Mouse (Mus musculus): ENCODE measurements around the gene Sdk2.
A peak's percentile ranks its signal among the peaks of the same experiment; 100 is the strongest.

Sdk2 gene

DNA sequence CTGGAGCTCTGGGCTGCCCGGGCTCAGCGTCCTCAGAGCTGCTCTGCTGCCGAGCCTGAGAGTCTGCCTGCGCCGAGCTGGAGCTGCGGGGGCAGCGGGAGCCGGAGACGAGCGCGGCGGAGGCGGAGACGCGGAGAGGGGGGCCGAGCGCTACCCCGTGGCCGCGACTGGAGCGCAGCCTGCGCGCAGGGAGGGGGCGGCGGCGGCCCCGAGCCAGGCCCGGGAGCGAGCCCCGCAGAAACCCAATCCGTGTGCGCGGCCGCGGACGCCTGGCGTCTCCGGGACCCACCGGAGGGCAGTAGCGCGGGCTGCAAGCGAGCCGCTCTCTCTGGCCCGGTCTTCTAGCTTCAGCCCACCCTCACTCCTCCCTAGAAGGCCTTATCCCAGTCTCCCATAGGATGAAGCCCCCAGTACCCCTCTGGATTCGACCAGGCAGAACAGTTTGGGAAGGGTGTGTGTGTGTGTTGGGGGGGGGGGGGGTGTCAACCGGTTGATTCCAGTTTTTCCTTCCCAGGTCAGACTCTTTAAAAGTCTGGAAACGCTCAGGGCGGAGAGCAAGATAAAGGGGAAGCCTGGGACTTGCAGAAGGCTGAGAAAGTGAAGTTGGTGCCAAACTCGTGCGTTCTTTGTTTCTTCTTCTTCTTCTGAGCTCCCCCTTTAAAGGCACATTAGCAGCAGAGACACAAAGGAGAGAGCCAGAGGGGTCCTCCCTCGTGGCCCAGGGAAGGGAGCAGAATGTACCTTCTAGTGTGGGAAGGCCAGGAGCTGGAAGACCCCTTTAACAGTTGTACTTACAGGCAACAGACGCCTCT lies at the start of gene Sdk2:
TSS of gene Sdk2 (minus strand) at position 96 of the 812 bp plus-strand sequence.
- DNase-seq: peak; percentile 88

DNA sequence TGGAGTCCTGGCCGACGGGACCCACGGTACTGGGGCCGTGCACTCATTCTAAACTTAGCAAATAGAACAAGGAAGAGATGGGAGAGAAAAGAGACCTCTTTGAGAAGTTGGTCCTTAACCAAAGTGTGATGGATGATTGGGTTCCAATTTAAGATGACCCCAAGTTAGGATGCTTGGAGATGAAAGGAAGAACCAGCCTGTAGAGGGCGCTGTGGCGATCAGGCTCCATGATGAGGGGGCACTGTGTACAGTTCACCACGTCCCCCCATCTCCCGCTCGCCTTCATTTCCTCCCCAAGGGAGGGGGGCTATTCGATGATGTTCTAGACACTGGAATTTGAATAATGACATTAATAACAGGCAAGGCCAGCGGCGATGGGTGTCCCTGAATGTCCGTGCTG lies 48.2 kb upstream of the Sdk2 start:
- DNase-seq: no peak

GRCm38 (mm10) chr11:114114674-114115073 lies 47.8 kb upstream of the Sdk2 start:
- no peak for DNase-seq

- DNase-seq: no peak
Observed at GRCm38 (mm10) chr11:114110851-114111250, 44.0 kb upstream of the Sdk2 start.

- DNase-seq: no peak
Observed at GRCm38 (mm10) chr11:114093636-114094035, 26.8 kb upstream of the Sdk2 start.

- no peak for DNase-seq
Observed at GRCm38 (mm10) chr11:114093175-114093574, 26.3 kb upstream of the Sdk2 start.

DNA sequence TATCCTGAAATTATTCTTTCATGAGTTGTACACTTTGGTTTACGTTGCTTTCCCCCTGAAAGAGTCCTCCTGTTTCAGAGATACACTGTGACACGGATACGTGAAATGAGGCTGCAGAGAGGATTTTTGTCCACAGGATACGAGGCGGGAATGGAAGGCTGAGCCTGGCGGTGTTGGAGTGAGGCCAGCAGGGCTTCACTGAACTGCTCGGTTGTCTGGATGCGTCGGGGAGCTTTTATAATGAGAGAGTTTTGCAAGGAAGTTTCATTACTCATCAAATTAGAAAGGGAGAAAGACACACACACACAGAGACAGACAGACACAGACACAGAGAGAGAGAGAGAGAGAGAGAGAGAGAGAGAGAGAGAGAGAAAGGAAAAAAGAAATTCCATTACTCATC lies 13.8 kb upstream of the Sdk2 start:
- DNase-seq: no peak

- DNase-seq: no peak
Observed at GRCm38 (mm10) chr11:114072644-114073043, 5.8 kb upstream of the Sdk2 start.

- DNase-seq: peak; percentile 78
Observed at GRCm38 (mm10) chr11:114071998-114072397, 5.2 kb upstream of the Sdk2 start.

DNA sequence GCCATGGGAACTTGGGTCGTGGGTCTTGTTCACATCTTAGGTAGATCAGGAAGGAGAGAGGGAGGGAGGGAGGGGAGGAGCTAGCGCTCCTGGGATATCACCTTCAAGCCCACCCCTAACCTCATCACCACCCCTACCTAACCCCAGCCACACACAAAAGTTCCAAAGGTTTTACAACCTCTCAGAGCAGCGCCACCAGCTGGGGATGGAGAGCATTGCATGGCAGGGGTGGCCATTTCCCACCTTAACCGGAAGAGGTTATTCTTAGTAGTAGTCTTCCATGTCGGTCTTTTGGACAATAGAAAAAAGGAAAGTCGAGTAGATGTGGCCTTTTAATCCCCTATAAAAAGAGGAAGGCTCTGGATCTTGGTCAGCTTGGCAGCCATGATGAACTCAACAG lies 4.0 kb upstream of the Sdk2 start:
- no peak for DNase-seq

GRCm38 (mm10) chr11:114070131-114070530 lies 3.3 kb upstream of the Sdk2 start:
- no peak for DNase-seq

DNA sequence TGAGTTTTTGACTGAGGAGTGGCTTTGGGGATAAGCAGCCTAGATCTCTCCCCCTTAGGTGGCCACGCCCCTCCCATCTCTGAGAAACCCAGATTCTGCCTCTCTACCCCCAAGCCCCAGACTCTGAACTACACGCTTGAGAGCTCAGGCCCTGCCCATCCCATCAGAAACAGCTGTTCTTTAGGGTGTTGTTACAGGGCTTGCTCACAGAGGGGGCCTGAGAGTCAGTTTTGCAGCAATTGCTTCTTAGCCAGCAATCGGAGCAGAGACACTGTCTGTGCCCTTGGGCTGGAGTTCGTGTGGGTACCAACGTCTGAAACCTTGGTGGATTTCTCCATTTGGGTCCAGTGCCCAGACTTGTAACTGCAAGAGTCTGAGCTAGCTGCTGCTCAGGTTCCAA lies 1.5 kb upstream of the Sdk2 start:
- peak; percentile 87 for DNase-seq

- DNase-seq: peak; percentile 78
Observed at GRCm38 (mm10) chr11:114066098-114066950, 522 bp downstream of the Sdk2 start.

- peak; percentile 38 for DNase-seq
Observed at GRCm38 (mm10) chr11:114065596-114065995, 1.2 kb downstream of the Sdk2 start.

DNA sequence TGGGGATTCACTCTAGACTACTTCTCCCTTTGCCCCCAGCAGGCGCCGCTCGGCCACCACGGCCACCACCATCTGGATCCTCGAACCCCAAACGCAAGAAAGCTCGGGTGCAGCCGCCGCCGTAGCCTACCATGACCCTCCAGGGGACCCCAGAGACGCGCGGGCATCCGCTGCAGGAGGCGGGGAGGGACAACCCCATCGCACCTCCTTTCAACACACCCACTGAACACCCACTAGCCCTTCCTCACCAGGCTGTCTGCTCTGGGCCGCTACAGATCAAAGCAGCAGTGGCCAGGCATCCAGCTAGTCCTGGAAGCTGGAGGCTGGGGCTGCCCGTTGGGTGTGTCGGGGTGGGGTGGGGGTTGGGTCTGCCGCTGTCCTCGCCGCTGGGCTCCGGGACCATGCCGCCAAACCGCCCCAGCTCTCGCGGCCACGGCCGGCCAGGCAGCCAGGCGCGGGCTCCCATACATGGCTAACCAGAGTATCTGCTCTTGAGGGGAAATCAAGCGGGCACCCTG lies 1.9 kb downstream of the Sdk2 start:
- DNase-seq: peak; percentile 57

DNA sequence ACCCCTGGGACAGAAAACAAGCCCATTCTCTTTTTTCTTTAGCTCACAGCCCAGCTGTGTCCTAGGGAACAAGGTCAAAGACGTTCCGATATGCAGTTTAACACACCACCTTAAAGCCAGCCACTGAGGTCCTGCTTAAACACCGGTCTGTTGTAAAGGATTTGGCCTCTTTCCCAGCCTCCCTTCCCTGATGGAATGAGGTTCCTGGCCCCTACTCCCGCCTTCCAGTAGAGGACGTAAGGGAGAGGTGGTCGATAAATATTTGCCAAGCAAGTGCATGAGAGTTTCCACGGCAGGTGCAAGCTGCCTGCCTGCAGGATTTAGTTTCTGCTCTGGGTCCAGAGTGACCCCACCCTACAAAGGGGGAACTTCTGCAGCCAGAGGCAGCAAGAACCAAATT lies 4.9 kb downstream of the Sdk2 start:
- no peak for DNase-seq

DNA sequence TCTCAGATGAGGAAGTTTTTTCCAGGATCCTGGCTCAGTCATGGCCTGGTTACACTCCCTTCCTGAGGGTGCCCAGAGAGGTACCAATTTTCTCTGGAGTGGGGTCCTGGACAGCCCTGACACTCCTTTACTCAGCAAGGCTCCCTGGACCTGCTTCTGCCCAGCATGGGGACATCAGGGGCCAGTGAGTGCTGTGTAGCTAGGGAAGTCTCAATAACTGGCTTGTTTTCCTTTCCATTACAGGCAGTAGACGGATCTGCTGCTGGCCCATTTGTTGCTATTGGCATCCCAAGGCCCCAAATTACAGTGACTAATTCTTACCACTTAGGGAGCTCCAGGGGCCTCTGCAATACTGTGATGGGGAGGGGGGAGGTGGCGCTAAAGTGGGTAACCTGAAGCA lies 5.6 kb downstream of the Sdk2 start:
- no peak for DNase-seq

- DNase-seq: no peak
Observed at GRCm38 (mm10) chr11:114056351-114056750, 10.5 kb downstream of the Sdk2 start.

GRCm38 (mm10) chr11:114054581-114055315 lies 12.1 kb downstream of the Sdk2 start:
- no peak for DNase-seq

DNA sequence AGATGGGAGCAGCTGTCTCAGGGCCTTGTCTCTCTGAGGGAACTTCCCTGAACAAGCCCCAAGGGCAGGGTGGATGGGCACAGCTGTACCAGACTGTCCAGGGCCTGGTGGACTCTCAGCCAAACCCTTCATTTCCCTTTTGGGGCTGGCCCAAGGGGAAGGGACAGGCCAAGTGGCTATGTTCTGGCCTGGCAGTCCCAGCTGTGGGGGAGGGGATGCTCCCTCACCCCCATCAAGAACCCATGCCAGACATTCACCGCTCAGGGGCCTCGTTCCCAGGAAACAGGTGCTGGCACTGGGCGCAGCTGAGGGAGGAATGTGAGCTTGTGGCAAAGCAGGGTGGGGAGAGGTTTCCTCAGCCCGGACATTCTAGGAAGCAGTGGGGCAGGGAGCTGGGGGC lies 15.5 kb downstream of the Sdk2 start:
- DNase-seq: no peak

- no peak for DNase-seq
Observed at GRCm38 (mm10) chr11:114050511-114050910, 16.3 kb downstream of the Sdk2 start.

DNA sequence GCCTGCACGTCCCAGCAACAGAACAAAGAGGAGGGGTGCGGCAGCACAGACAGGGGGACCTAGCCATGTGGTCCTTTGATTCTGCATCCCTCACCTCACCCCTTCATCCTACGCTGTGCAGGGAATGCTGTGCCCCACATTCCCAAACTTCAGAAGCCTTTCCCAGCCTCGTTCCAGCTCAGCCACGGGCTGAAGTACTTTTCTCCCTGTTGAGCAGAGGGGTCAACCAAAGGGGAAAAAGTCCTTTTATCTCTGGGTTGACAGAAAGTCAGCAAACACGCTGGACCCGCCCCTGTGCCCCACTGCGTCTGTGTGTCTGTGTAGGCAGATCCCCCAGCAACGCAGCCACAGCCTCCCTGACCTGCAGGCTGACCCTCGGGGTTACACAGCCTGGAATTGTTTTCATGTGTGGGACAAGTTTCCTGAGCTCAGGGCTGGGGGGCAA lies 18.9 kb downstream of the Sdk2 start:
- peak; percentile 86 for DNase-seq

GRCm38 (mm10) chr11:114046927-114047326 lies 19.9 kb downstream of the Sdk2 start:
- DNase-seq: no peak
